Mouse (Mus musculus) mouse trophoblast stem cell (cell line): ENCODE measurements at regions not wholly inside any gene's neighbourhood (a gene's known extent, or its start where the extent isn't known, plus 50 kb on each side); places are given as distances from the start of the nearest gene placed in this dataset.

Experiments
- in situ Hi-C, 2 experiments: fragments of 300-500 bp; cut with MseI, MboI; formaldehyde crosslinking; loops; 2 replicates in 1 of 2; 3 replicates in 1 of 2; pipeline ENCODE4 v1.15.1; 2025

DNA sequence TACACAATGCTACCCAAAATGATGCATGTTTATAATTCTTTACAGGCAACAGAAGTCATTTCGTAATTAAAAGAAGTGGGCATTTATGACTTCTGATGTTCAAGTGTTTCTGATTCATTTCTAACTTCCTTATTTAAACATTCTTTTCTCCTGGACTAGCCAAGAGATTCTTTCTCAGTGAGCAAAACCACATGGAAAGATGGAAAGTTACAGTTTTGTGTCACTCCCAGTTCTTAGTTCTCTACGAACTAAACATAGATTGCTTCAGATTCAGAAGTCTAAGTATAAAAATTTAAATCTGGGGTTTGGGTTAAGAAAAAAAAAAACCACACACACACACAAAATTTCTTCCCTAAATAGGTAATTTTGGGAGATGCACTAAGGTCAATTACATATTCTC is 288.0 kb upstream of the Paip1 start:
- in situ Hi-C loops = loop anchor here in 1 of 2 experiments (10.0 kb wide), 1 partner anchor 86 kb away; no protein-coding TSS in a partner anchor

DNA sequence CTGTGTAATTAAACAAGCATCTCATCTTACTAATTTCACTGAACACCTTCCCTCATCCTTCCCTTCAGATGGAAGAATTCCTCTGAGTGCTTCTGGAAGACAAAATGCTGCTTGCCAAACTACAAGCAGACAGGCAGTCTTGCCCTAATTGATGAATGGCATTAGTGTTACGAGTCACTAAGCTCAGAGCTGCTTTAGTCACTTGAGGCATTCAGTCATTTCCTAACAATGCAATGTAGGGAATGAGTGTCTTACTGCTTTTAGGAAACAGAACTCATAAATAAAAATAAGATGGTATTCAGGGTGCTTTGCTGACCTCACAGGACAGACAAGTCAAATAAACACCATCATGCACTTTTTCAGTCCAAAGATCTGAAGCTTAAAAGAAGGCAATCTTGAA is 285.1 kb upstream of the Paip1 start:
- in situ Hi-C loops = loop anchor here in 1 of 2 experiments (10.0 kb wide), 1 partner anchor 89 kb away; no protein-coding TSS in a partner anchor

DNA sequence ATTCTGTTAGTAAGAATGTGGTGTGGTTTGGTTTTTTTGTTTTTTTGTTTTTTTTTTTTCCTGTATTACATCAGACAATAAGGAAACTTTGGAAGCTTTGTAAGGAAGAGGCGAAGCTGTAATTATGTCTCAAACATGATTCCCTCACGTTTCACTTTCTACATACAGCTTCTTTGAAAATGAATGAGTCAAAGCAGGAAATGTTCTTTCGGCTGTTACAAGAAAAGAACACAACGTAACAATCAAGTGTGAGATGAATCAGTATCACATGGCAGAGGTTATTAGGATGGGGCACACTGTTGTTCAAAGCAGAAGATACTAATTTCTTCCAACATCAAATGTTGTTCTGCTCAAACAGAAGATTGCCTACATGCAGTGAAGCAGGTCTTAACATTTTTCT is 282.7 kb upstream of the Paip1 start:
- in situ Hi-C loops = loop anchor here in 1 of 2 experiments (10.0 kb wide), 1 partner anchor 91 kb away; no protein-coding TSS in a partner anchor

DNA sequence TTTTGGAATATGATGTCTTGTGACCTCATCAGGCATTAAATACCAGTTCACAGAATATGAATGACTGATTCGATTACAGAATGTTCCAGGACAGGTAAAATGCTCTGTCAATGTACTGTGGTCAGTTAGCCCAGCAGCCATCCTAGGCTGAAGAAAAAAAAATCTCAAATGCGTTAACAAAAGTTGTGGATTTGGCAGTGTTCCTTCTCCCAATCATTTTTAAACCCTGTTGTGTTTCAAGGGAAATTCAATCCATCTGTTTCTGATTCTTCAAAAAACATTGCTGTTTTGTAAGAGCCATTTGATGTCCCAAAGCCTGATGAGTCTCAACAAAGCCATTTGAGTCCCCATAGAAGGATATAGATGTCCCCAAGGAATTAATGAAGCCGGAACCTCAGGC is 280.7 kb upstream of the Paip1 start:
- in situ Hi-C loops = loop anchor here in 1 of 2 experiments (10.0 kb wide), 1 partner anchor 93 kb away; no protein-coding TSS in a partner anchor

DNA sequence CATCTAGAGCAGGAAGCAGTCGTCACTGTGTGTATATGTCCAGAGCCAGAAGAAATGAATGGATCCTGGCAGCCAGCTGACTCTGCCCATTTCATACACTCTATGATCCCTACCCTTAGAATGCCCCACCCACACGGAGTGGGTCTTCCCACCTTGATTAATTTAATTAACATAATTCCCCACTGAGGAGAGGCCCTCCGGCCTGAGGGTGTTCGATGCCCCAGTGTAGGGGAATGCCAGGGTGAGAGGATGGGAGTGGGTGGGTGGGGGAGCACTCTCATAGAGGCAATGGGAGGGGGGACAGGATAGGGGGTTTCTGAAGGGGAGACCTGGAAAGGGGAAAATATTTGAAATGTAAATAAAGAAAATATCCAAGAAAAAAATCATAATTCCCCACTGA is 279.3 kb upstream of the Paip1 start:
- in situ Hi-C loops = loop anchor here in 1 of 2 experiments (10.0 kb wide), 1 partner anchor 94 kb away; no protein-coding TSS in a partner anchor

DNA sequence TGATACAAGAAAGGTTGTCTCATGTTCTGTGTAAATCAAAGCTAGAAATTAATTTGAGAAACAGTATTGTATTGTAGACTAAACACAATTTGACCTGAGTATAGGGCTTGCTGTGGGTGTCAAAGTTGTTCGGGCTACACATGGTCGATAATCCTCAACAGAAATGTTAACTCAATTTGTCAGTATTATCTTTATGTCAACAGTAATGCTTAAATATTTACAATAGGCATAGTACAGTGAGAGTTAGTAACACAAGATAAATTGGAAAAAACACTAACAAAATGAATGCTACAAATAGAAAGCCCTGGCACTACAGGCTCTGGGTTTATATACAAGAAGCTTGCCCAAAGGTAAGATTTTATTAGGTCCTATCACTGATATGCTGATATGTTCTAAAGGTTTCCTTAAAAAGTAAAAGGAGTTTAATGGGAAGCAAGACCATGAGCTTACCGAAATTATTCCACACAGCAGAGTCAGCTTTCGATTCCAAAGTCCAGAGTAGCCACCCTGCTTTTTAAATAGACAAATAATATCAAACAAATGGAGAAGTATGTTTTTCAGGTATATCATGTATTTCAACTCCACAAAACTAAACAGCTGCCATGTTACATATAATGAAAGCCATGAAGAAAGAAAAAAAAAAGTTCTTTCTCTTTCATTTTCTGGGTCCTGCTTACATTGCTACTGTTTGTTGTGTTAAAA is 277.4 kb upstream of the Paip1 start:
- in situ Hi-C loops = loop anchor here in 1 of 2 experiments (10.0 kb wide), 1 partner anchor 96 kb away; no protein-coding TSS in a partner anchor

DNA sequence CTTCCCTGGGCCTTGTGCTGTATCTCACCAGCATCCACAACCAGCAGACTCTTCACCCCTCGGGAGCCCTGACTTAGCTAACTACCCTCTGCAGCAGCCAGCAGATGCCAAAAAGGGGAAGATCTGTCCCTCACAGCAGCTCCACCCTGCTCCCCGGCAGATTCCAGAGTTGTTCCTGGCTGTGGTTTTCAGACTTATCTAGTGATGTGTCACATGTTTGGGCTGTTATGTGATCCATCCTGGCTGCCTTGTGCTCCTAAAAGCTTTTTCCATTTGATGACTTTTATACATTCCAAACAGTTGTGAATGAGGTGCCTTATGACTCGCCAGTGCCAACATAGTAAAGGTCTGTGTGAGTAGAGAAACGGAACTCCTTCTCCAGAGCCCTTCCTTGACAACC is 250.6 kb upstream of the Paip1 start:
- in situ Hi-C loops = no loop called here

DNA sequence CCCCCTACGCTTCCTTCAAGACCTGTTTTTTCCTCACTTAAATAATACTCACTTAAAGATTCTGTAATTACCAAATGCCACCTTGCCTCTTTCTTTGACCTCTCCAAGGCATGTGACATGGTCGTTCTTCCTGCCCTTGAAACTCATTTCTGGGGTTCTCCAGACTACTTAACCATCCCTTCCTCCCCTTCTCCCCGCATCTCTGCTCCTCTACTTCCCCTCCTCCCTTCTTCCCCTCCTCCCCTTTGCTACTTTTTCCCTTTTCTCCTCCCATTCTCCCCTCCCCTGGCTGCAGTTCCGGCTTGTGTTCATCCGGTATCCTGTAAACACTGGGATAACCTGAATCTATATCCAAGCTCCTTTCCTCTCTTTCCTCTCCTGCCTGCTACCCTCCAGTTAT is 250.2 kb upstream of the Paip1 start:
- in situ Hi-C loops = no loop called here

DNA sequence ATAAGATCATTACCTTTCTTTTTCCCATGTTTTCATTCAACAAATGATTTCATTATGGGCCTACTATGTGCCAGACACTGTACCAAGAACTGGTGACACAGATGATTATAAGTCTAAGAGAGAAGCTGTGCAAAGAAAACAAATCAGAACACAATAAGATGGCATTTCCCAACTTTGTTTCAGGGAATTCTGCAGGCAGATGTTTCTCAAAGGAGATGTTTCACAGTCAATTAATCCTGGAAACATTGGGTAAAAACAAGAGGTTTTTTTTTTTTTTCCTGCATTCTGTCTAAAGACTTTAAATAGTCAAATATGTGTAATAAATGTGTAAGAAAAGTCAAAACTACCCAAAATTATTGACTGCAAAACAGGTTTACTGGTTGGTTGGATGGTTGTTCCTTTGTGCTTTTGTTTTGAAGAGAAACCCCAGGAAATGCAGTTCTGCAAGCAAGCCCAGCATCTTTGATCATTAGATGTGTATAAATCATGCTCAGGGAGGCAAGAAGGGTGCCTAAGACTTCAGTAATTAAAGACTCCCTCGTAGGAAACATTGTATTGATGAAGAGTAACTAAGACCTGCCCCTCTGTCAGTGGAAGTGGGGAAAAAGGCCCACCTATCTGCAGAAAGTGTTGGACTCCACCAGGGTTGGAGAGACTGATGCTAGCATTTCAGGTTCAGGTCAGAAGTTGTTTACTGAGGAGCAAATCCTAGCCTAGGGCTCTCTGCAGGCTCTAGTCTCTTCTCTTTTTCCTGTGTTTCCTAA is 249.1 kb upstream of the Paip1 start:
- in situ Hi-C loops = no loop called here

DNA sequence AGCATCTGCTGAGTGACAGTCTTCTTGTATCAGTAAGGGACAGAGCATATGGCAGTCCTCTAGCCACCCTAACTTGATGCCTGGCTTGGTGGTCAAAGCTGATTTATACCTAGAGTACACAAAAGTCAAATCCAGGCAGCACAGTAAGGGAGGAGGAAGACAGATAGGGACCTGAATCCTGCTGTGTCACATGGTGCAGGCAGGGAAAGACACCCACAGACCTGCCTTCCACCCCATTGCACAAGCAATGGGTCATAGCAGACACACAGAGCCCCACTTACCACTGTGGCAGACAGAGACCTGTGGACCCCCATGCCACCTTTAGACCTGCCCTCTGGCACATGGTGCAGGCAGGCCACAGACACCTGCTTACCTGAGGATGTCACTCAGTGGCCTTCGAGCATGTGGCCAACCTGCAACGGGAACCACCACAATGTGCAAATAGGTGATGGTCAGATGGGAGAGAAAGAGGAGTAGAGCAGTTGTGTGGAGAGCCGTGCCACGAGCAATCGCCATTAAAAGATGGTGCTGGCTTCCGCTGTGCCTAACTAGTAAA is 244.0 kb upstream of the Paip1 start:
- in situ Hi-C loops = no loop called here

DNA sequence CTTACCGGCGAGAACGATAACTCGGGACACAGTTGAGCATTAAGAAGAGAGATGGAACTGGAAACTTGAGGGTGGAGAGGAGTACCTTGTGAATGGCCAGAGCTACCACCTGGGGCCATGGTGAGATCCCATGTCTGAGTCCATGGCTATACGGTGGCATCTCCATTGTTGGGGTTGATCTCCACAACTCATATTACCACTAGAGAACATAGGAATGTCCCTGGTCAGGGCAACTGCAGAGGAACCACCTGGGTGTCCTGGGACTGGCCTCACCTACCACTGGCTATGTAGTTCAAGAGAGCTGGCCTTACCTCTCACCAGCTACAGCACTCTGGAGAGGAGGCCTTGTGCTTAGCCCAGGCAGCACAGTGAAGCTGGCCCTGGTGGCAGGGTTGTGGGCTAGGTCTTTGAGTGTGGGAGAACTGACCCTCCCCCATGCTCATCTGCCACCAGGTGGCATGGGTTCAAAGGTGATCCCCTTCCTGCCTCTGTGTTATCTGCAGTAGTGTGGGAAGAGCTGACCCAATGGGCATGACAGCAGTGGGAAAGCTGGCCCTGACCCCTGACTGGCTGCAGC is 242.7 kb upstream of the Paip1 start:
- in situ Hi-C loops = no loop called here

DNA sequence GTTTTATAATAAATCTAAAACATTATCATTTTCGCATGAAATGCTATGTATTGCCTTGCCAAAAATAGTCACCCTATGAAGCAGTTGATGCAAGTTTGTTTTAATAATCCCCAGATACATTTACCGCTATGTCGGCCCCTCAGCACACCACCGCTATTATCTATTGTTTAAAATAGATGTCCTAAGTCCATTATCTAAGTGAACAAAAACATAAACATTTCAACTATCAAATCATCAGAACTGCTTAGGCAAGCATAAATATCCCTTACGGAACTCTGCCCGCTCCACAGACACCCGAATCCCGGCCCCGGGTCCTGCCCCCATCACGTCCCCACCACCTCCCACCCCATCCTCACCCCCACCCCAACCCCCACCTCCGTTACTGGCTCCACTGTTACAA is 196.8 kb upstream of the Paip1 start:
- in situ Hi-C loops = no loop called here

DNA sequence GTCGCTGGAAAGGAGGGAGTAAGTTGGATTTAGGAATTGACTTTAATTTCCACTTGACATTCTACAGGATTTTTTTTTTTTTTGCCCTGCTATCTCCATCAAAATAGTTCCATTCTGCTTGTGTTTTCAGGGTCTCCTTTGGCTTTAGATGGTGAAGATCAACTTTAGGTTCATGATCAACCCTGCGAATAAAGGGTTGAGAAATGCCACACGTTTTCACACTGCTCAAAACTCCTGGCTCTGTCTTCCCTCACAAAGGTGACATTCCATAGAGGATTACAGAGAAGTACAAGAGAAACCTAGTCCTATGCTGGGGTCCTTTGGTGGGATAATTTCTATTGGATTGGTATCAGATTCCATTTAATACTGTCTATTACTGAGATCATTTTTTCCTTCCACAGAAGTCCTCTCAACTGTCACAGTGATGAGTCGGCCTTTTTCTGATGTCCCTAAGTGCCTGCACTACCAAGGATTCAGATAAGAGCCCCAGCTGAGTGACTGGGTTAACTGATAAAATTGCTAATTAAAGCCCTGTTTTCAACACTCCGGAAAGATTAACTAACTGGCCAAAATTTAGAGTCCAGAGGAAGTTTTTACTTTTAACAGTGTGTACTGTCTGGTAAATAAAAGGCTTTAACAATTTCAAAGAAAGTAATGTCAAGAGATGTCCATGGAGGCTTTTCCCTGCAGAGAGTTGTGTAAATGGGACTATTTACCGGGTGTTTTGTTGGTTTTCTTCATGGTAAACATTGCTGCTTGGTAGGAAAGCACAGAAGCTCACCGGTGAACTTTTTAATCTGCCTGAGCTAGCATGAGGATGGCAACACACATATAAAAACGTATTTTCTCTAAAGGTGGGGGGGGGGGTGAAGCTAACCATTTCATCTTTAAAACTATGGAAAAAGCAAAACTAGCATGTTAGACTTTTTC is 196.0 kb upstream of the Paip1 start:
- in situ Hi-C loops = no loop called here

DNA sequence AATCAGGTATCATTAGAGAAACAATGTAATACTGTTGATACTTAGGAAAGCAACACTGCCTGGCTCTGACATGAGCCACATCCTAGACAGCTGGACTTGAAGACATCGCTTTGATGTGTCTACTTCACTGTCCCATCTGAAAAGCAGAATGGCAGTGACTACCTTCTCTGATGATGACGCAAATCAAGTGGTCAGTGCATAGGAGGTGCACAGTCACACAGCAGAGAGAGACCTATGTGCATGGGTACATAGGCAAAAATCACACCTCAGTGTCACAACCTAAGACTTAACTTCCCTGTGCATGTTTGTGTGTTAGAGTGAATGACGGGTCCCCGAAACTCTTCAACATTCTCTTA is 195.4 kb upstream of the Paip1 start:
- in situ Hi-C loops = no loop called here

DNA sequence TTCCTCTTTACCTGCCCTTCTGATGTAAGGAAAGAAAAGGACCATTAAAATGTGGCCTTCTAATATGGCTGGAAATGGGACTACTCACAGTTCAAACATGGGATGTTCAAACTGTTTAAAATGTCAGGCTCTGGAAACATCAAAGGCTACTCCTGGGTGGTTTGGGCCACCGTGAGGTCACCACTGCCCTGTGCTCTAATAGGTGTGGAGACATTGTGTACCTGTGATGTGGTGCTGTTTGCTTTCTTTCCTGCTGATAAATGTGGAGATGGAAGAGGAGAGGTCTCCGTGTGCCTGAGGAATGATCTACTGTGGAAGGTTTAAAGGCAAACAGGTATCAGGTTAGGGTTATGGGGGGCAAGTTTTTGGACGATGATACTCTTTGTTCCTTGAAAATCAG is 194.5 kb upstream of the Paip1 start:
- in situ Hi-C loops = no loop called here

DNA sequence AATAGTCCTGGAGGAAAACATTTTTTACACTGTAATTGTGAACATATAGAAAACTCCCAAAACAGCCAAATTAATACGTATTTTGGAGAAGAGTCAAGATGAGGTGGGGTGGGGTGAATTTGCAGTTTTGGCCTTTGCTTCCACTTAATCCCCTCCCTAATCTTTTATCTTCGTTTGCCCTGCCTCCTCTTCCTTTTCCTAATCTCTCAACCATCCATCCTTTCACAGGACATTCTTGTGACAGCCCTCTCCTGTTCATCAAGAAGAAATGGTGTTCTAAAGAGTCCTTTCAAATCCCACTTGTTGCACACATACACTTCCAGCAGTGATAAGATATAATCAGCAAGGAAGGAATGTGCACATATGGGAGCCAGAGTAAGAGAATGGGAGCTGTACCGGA is 186.0 kb upstream of the Paip1 start:
- in situ Hi-C loops = no loop called here

DNA sequence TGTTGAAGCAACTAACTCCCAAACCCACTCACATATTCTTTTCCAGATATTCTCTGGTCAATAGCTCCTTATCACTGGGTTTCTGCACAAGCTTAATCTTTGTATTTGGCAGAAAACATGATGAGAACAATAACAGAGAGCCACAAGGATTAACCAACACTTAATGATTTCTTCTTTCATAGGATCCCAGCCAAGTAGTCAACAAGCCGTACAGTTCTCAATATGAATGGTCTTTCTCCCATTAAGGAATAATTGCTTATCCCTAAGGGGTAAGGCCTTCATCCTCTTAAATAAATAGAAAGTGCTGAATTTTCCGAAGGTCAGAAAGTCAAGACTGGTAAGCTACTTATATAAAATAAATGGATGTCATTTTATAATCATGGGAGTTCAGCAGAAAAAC is 181.3 kb upstream of the Paip1 start:
- in situ Hi-C loops = no loop called here

DNA sequence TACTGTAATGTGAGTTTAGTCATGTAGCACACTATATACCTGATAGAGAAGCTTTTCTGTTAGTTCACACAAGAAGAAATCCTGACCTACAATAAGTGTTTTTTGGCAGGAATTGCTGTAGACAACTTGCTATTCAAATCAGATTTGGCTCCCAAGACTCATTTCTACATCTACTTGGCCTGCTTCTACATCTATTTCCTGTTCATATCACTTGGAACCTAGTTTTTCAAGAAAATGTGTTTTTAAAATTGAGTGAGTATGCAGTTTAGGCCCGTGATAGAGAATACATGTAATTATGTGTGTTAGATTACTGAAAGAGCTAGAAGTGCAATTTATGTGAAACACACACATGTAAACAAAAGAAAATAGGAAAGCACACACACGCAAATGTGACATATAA is 176.4 kb upstream of the Paip1 start:
- in situ Hi-C loops = no loop called here

DNA sequence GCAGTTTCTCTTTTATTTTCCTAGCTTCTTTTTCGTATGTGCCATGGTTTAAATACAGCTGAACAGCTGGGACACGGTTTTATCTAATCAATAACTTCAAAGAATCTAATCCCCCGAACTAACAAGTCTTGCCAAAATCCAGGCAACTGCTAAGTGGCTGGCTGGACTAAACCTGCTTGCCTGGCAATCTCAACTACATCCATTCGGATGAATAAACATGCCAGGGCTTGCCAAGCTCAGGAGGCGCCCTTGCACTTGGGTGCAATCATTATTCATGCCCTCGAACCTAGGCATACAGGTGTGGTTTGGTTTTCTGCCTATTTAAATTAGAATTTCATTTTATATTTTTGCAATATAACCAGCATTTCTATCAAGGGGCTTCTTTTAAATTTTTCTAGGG is 172.1 kb upstream of the Paip1 start:
- in situ Hi-C loops = no loop called here

DNA sequence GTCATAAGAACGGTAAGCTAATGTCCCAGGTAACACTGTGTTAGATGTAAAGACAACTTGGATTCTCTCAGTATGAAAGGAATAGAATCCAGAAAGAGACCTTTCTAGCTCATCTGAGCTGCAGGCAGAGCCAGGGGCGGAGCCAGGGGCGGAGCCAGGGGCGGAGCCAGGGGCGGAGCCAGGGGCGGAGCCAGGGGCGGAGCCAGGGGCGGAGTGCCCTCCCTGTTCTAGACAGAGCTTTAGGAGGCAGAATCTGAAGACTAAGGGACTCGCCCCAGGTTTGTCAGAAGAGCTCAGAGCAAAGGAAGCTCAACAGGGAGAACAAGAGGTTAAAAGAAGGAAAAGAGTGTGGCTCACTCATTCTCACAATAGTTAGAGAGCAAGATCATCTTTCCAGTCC is 169.9 kb upstream of the Paip1 start:
- in situ Hi-C loops = no loop called here

DNA sequence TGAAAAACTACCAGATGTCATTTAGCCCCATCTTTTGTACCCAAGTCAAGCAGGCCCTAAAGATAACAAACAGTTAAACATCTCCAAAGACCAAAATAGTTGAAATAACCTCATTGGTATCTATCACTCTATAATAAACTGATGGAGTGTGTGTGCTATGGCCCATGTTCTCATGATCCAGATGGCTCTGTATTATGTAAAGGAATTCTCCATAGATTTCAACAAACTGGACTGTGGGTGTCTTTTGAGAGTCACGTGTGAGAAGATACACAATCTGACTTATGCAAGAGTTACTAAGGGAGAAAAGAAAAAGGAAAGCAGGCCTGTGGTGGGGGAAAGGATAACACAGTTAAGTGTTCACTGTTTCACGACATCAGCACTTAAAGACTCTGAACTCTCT is 164.8 kb upstream of the Paip1 start:
- in situ Hi-C loops = no loop called here
